9 mouse cellular contexts compared by ENCODE assay signal in genomic region chr2:101715650-101716323, GRCm38 (mm10). TPM values are rescaled to one million over a fixed set of nuclear protein-coding genes. Genes with fewer than 3 reads are reported as not detected.
A peak's percentile ranks its signal among the peaks of the same experiment; 100 is the strongest.
DNase-seq lines count a peak whose midpoint lies in the region; ATAC-seq and TF ChIP-seq lines count a peak whose summit lies in the region.
"Had no signal": no experiment of that assay in that cellular context is flagged by ENCODE, and none has a peak within 500 bp of the region (broad histone marks: within the 10 kb centered on the region; RNA-seq: fewer than 3 reads in every experiment).

No protein-coding gene starts in this region.

- no peaks in the 10 kb centered on the region for H3K9me3 ChIP-seq in hindbrain, postnatal 0 days (ENCODE audit: low read length)
- no peaks in the 10 kb centered on the region for H3K9me3 ChIP-seq in hindbrain, embryonic 12.5 days (replicated peaks)
- H3K9me3 ChIP-seq: limb, embryonic 12.5 days had no signal

- H3K36me3 ChIP-seq in hindbrain, postnatal 0 days (ENCODE audit: insufficient read depth, low read length), result no peaks in the 10 kb centered on the region
- H3K36me3 ChIP-seq in hindbrain, embryonic 12.5 days, result no peaks in the 10 kb centered on the region

- H3K4me1 ChIP-seq in hindbrain, postnatal 0 days (ENCODE audit: insufficient read depth, low read length), result no peaks in the 10 kb centered on the region
- H3K4me1 ChIP-seq in hindbrain, embryonic 12.5 days, result no peaks in the 10 kb centered on the region
- H3K4me1 ChIP-seq: limb, embryonic 12.5 days had no signal

- no peak overlapping the region for H3K27ac ChIP-seq in hindbrain, postnatal 0 days
- no peak overlapping the region for H3K27ac ChIP-seq in hindbrain, embryonic 12.5 days
- H3K27ac ChIP-seq: limb, embryonic 12.5 days had no signal

- H3K4me3 ChIP-seq in hindbrain, postnatal 0 days (ENCODE audit: low read length), result no peak overlapping the region
- no peak overlapping the region for H3K4me3 ChIP-seq in hindbrain, embryonic 12.5 days
- H3K4me3 ChIP-seq: limb, embryonic 12.5 days had no signal

- H3K9ac ChIP-seq in hindbrain, postnatal 0 days (replicated peaks; ENCODE audit: low read length), result no peak overlapping the region
- H3K9ac ChIP-seq in hindbrain, embryonic 12.5 days, result no peak overlapping the region
- H3K9ac ChIP-seq: limb, embryonic 12.5 days had no signal

- 84% methylated on average over 8 of the region's 8 CpGs for WGBS in hindbrain, postnatal 0 days
- 80% methylated on average over 8 of the region's 8 CpGs for WGBS in hindbrain, embryonic 12.5 days

- no peak for DNase-seq in hindbrain, postnatal 0 days (ENCODE audit: low spot score)
- DNase-seq in CD4-positive helper T cell, adult 2 months (ENCODE audit: low read depth, low spot score), result peak; percentile 47
- peak; percentile 12 for DNase-seq in T-cell, adult 2 months (ENCODE audit: low spot score)
- peak; percentile 21 to 52 for DNase-seq in monocyte, adult 2 months (ENCODE audit: low read depth in 1 of 2, low spot score in 2 of 2)
- peak; percentile 21 for DNase-seq in yolk sac, embryonic 10.5 days (ENCODE audit: low spot score)
- DNase-seq in cerebellum, adult 11-12 months, result no peak

- H3K27me3 ChIP-seq in hindbrain, postnatal 0 days (ENCODE audit: insufficient read depth, low read length), result no peaks in the 10 kb centered on the region
- H3K27me3 ChIP-seq in hindbrain, embryonic 12.5 days, result no peaks in the 10 kb centered on the region
- H3K27me3 ChIP-seq: limb, embryonic 12.5 days had no signal

- no peak for ATAC-seq in hindbrain, postnatal 0 days
- no peak for ATAC-seq in hindbrain, embryonic 12.5 days (ENCODE audit: low FRiP score)
- peak; percentile 32 to 77; a peak in 2 of 4 replicates for ATAC-seq in hematopoietic stem cell, adult 5-6 weeks (replicated peaks in 1 of 2; ENCODE audit: insufficient read depth in 1 of 2, low FRiP score in 2 of 2, low TSS enrichment in 1 of 2, low read depth in 1 of 2, poor library complexity in 2 of 2, severe bottlenecking in 2 of 2)

- peak; percentile 44 for TF ChIP-seq CTCF in hindbrain, postnatal 0 days (IDR thresholded peaks at IDR 0.05; ENCODE audit: low read depth)

- H3K4me2 ChIP-seq in hindbrain, postnatal 0 days (ENCODE audit: low read depth, low read length), result no peak overlapping the region
- no peak overlapping the region for H3K4me2 ChIP-seq in hindbrain, embryonic 12.5 days (replicated peaks)
- H3K4me2 ChIP-seq: limb, embryonic 12.5 days had no signal

RNA-seq across cellular contexts. Expression of gene Traf6, which starts 37.6 kb away (rescaled TPM):
- total RNA-seq in hindbrain, postnatal 0 days (2014; rRNA removed), result 21.9 and 26.3 TPM in 2 replicates
- polyA plus RNA-seq in hindbrain, postnatal 0 days (2015; fragmentation: Nextera tagmentation; extraction: Ambion mirVana), result 6.1 and 6.8 TPM in 2 replicates
- polyA plus RNA-seq in hindbrain, embryonic 12.5 days (2016; fragmentation: Nextera tagmentation; extraction: Ambion mirVana), result 14.0 and 15.8 TPM in 2 replicates
- 21.7 and 23.7 TPM in 2 replicates for total RNA-seq in hematopoietic stem cell, adult 5-6 weeks (2017)

Comparison
In these comparisons a context has a peak if more than half of its experiments do, and no peak if none do; other contexts are left out.
1. ATAC-seq: peak in hematopoietic stem cell, adult 5-6 weeks (2 of 2); none in hindbrain, postnatal 0 days (single experiment) and hindbrain, embryonic 12.5 days (single experiment).
2. DNase-seq: peak in CD4-positive helper T cell, adult 2 months (single experiment), T-cell, adult 2 months (single experiment), monocyte, adult 2 months (2 of 2) and yolk sac, embryonic 10.5 days (single experiment); none in hindbrain, postnatal 0 days (single experiment) and cerebellum, adult 11-12 months (single experiment).